8 mouse cellular contexts compared by ENCODE assay signal in genomic region chr5:74195614-74196306, GRCm38 (mm10). TPM values are rescaled to one million over a fixed set of nuclear protein-coding genes. Genes with fewer than 3 reads are reported as not detected.
A peak's percentile ranks its signal among the peaks of the same experiment; 100 is the strongest.
DNase-seq lines count a peak whose midpoint lies in the region; ATAC-seq and TF ChIP-seq lines count a peak whose summit lies in the region.

No protein-coding gene starts in this region.

- no peaks in the 10 kb centered on the region for H3K27me3 ChIP-seq in kidney, postnatal 0 days (ENCODE audit: insufficient read depth, low read length)

- no peak for TF ChIP-seq CTCF in kidney, postnatal 0 days (IDR thresholded peaks at IDR 0.05; ENCODE audit: low read depth)
- TF ChIP-seq CTCF in olfactory bulb, adult 2 months (IDR thresholded peaks at IDR 0.05; ENCODE audit: insufficient read depth, low read depth, low read length) = no peak

- peaks cover 18% of the 10 kb centered on the region for H3K36me3 ChIP-seq in kidney, postnatal 0 days (ENCODE audit: insufficient read depth, low read length)

- WGBS in kidney, postnatal 0 days = under 1% methylated on average over 27 of the region's 27 CpGs
- 4% methylated on average over 27 of the region's 27 CpGs for WGBS in olfactory bulb, adult 2 months

- peak overlapping the region; percentile 90 for H3K4me3 ChIP-seq in kidney, postnatal 0 days (replicated peaks; ENCODE audit: low read depth, low read length)
- H3K4me3 ChIP-seq in olfactory bulb, adult 2 months (ENCODE audit: insufficient read depth, low read depth, low read length) = peak overlapping the region; percentile 66

- no peaks in the 10 kb centered on the region for H3K9me3 ChIP-seq in kidney, postnatal 0 days (replicated peaks; ENCODE audit: low read length)

- no peak; the same call in none of the 2 replicates for ATAC-seq in kidney, postnatal 0 days (replicated peaks; ENCODE audit: low FRiP score, low read depth)

- peak overlapping the region; percentile 79 for H3K4me2 ChIP-seq in kidney, postnatal 0 days (ENCODE audit: low read length)

- peak overlapping the region; percentile 79 for H3K27ac ChIP-seq in kidney, postnatal 0 days
- peak overlapping the region; percentile 77 for H3K27ac ChIP-seq in olfactory bulb, adult 2 months (ENCODE audit: insufficient read depth, low read depth, low read length)

- no peak for TF ChIP-seq POLR2A in olfactory bulb, adult 2 months (IDR thresholded peaks at IDR 0.05; ENCODE audit: insufficient read depth, low read depth, low read length)

- H3K4me1 ChIP-seq in kidney, postnatal 0 days (replicated peaks; ENCODE audit: insufficient read depth, low read length) = peaks cover 25% of the 10 kb centered on the region
- H3K4me1 ChIP-seq in olfactory bulb, adult 2 months (ENCODE audit: control insufficient read depth, insufficient read depth, low read length) = peaks cover 36% of the 10 kb centered on the region

- DNase-seq in cerebellum, adult 9-11 months = peak; percentile 23
- DNase-seq in cerebellum, postnatal 36 days = no peak
- DNase-seq in thymus, postnatal 14 days = peak; percentile 36
- DNase-seq in thymus, postnatal 0 days (ENCODE audit: low spot score) = no peak
- no peak for DNase-seq in kidney, postnatal 0 days (ENCODE audit: low spot score)
- no peak for DNase-seq in ovary, postnatal 36 days (ENCODE audit: low spot score)
- no peak for DNase-seq in T-cell, adult 2 months (ENCODE audit: low spot score)

- H3K9ac ChIP-seq in kidney, postnatal 0 days (ENCODE audit: low read depth, low read length) = peak overlapping the region; percentile 97

RNA-seq across cellular contexts. Expression of gene Rasl11b, which starts 0.7 kb away (rescaled TPM):
- 26.8 and 28.6 TPM in 2 replicates for polyA plus RNA-seq in thymus, postnatal 0 days (2015; fragmentation: Nextera tagmentation; extraction: Ambion mirVana)
- 96.5 and 99.9 TPM in 2 replicates for polyA plus RNA-seq in kidney, postnatal 0 days (2015; fragmentation: Nextera tagmentation; extraction: Ambion mirVana)
- not detected in 2 replicates for polyA plus RNA-seq in olfactory bulb, adult 2 months (2012; ENCODE audit: insufficient read depth, insufficient read length, low replicate concordance, missing spikeins)

Comparison
In these comparisons a context has a peak if more than half of its experiments do, and no peak if none do; other contexts are left out.
1. DNase-seq: peak in cerebellum, adult 9-11 months (single experiment) and thymus, postnatal 14 days (single experiment); none in cerebellum, postnatal 36 days (0 of 2), thymus, postnatal 0 days (single experiment), kidney, postnatal 0 days (single experiment), ovary, postnatal 36 days (single experiment) and T-cell, adult 2 months (single experiment).